Mouse (Mus musculus) neural tube, embryonic 13.5 days (tissue): ENCODE measurements around the gene Fam83c. TPM values are rescaled to one million over a fixed set of nuclear protein-coding genes. Genes with fewer than 3 reads are reported as not detected.

Source experiments
- ATAC-seq: fragments of 200-750 bp; cut with Nextera tagmentation; 2 replicates; pipeline ENCODE4 v1.8.0; 2017; ENCODE audit warnings: low read depth, mild to moderate bottlenecking, moderate TSS enrichment, moderate library complexity
- H3K27ac ChIP-seq: fragments of 300-500 bp; sonication (generic); replicated peaks from 2 replicates; pipeline ENCODE4 v1.5.1; 2015; ENCODE audit warnings: moderate library complexity, mild to moderate bottlenecking, inconsistent platforms
- H3K27me3 ChIP-seq: fragments of 300-500 bp; sonication (generic); 2 replicates; pipeline ENCODE4 v1.6.1; 2015; ENCODE audit warnings: mild to moderate bottlenecking, inconsistent platforms
- H3K36me3 ChIP-seq: fragments of 300-500 bp; sonication (generic); 2 replicates; pipeline ENCODE4 v1.6.1; 2015; ENCODE audit warnings: mild to moderate bottlenecking, inconsistent platforms
- H3K4me1 ChIP-seq: fragments of 300-500 bp; sonication (generic); replicated peaks from 2 replicates; pipeline ENCODE4 v1.6.1; 2015; ENCODE audit warnings: inconsistent platforms
- H3K4me2 ChIP-seq: fragments of 300-500 bp; sonication (generic); 2 replicates; pipeline ENCODE4 v1.6.1; 2015; ENCODE audit warnings: inconsistent platforms, mild to moderate bottlenecking, moderate library complexity
- H3K4me3 ChIP-seq: fragments of 300-500 bp; sonication (generic); 2 replicates; pipeline ENCODE4 v1.5.1; 2015; ENCODE audit warnings: mild to moderate bottlenecking, inconsistent platforms
- H3K9ac ChIP-seq: fragments of 300-500 bp; sonication (generic); 2 replicates; pipeline ENCODE4 v1.6.1; 2015; ENCODE audit warnings: moderate library complexity, mild to moderate bottlenecking, inconsistent platforms
- H3K9me3 ChIP-seq: fragments of 300-500 bp; sonication (generic); 2 replicates; pipeline ENCODE4 v1.6.1; 2016; ENCODE audit warnings: inconsistent platforms
- WGBS: fragments of 180-500 bp; shearing (Covaris S2); methylation state at CpG from one replicate; pipeline ENCODE4 v1.1.7; 2015; 5-methylcytosine and 5-hydroxymethylcytosine counted together
- polyA plus RNA-seq: library from polyadenylated mRNA; unstranded; fragments of >200 nt; fragmentation: Nextera tagmentation; extraction: Ambion mirVana; gene quantifications from 2 replicates; pipeline ENCODE4 v1.2.1, GENCODE M21; 2015

The Fam83c gene
- polyA plus RNA-seq, 1 experiment from 2014 or later, result 0.56 TPM

- ATAC-seq, result no peak
- Histone ChIP-seq H3K4me2 (no peak overlapping the region), H3K36me3 (no peaks in the 10 kb centered on the region), H3K9ac (no peak overlapping the region), H3K9me3 (no peaks in the 10 kb centered on the region), H3K4me1 (peaks cover 5% of the 10 kb centered on the region; the same call in 1 of the 2 replicates), H3K27ac (no peak overlapping the region; the same call in 1 of the 2 replicates), H3K4me3 (no peak overlapping the region), H3K27me3 (no peaks in the 10 kb centered on the region)
- WGBS, result 74% methylated on average over 6 of the region's 6 CpGs
Observed at GRCm38 (mm10) chr2:155784534-155784933, 50.1 kb downstream of the Fam83c start.

- 79% methylated on average over 3 of the region's 3 CpGs for WGBS
- no peak for ATAC-seq
- Histone ChIP-seq H3K36me3 (no peaks in the 10 kb centered on the region), H3K9me3 (no peaks in the 10 kb centered on the region), H3K4me3 (no peak overlapping the region), H3K27me3 (peaks cover 5% of the 10 kb centered on the region; the same call in 1 of the 2 replicates), H3K4me1 (peaks cover 48% of the 10 kb centered on the region), H3K27ac (no peak overlapping the region), H3K4me2 (no peak overlapping the region), H3K9ac (no peak overlapping the region)
Observed at GRCm38 (mm10) chr2:155779506-155779905, 55.1 kb downstream of the Fam83c start.

DNA sequence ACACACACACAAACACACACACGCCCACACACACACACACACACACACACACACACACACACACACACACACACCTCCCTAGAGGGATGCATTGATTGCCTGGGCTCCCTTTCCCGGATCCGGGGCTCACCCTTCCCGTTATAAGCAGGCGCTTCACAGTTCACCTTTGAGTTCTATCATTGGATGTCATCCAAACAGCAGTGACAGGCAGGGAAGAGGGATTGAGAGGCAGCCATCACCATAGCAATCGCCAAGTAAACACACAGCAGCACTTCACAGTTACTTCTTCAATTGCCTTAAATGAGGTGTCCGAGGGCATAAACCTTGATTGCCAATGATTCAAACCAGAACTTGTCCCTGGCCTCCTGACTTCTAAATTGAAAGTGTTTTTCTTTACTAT lies 55.6 kb downstream of the Fam83c start:
- Histone ChIP-seq H3K4me2 (no peak overlapping the region), H3K27ac (no peak overlapping the region), H3K36me3 (no peaks in the 10 kb centered on the region), H3K9ac (0 out of 2 replicates have a peak overlapping the region, but pooled peaks have one; percentile 26), H3K4me3 (no peak overlapping the region), H3K27me3 (peaks cover 10% of the 10 kb centered on the region), H3K4me1 (peaks cover 50% of the 10 kb centered on the region), H3K9me3 (no peaks in the 10 kb centered on the region)
- WGBS, result 42% methylated on average over 7 of the region's 7 CpGs
- ATAC-seq, result no peak

DNA sequence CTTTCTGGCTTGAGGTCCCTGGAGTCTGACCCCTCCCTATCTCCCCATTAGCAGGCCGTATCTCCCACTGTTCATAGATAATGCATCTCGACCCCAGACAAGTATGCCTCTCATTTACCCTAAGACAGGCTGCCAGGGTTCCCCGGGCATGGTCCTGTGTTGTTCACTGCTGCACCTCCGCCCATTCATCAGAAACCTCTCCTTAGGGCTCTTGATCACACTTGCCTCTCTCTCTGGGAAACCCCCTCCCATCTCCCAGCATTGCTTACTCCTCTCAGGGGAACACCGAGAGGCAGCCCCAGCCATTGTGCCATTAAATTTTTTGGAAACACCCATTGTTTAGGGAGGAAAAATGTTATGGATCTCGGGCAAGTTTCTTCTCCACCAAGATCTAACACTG lies 56.6 kb downstream of the Fam83c start:
- 48% methylated on average over 6 of the region's 6 CpGs for WGBS
- peak overlapping the region; percentile 69 for H3K4me2 ChIP-seq

DNA sequence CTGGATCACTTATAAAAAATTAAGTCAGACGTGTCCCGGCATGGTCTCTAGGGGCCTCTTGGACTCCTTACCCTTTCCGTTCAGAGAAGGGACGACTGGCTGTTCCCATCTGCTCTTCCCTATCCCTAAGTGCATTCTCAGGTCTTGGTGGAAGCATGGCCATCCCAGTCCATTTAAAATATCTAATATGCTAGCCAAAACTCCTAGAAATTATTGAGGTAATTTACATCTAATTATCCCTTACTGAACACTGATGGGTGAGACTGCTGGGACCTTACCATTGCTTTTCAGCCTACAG lies 57.0 kb downstream of the Fam83c start:
- Histone ChIP-seq H3K4me1 (peaks cover 50% of the 10 kb centered on the region), H3K27me3 (peaks cover 24% of the 10 kb centered on the region), H3K4me2 (peak overlapping the region; percentile 69), H3K36me3 (no peaks in the 10 kb centered on the region), H3K9me3 (no peaks in the 10 kb centered on the region), H3K9ac (peak overlapping the region; percentile 92), H3K4me3 (peak overlapping the region; percentile 81; the same call in 1 of the 2 replicates), H3K27ac (peak overlapping the region; percentile 71; the same call in 1 of the 2 replicates)
- no peak for ATAC-seq
- 36% methylated on average over 4 of the region's 4 CpGs for WGBS

More for the DNA sequence above, 56.6 kb downstream of the Fam83c start:
- Histone ChIP-seq H3K36me3 (no peaks in the 10 kb centered on the region), H3K4me1 (peaks cover 50% of the 10 kb centered on the region), H3K9me3 (no peaks in the 10 kb centered on the region), H3K4me3 (no peak overlapping the region), H3K9ac (peak overlapping the region; percentile 92; the same call in 1 of the 2 replicates), H3K27me3 (peaks cover 20% of the 10 kb centered on the region), H3K27ac (peak overlapping the region; percentile 71)
- ATAC-seq, result no peak

Other genes with a start within 250 kb of the Fam83c start
- 15.4 and 15.8 TPM in 2 replicates for gene Gss, start 242.0 kb downstream of the Fam83c start, polyA plus RNA-seq
- 0.50 and 0.90 TPM in 2 replicates for gene Myh7b, start 223.6 kb downstream of the Fam83c start, polyA plus RNA-seq
- gene Trpc4ap, start 142.5 kb downstream of the Fam83c start, polyA plus RNA-seq, result 164 and 166 TPM in 2 replicates
- gene Edem2, start 105.4 kb downstream of the Fam83c start, polyA plus RNA-seq, result 38.9 and 40.3 TPM in 2 replicates
- gene Gm17581, start 99.0 kb downstream of the Fam83c start, polyA plus RNA-seq, result not detected in 2 replicates
- gene Procr, start 83.7 kb downstream of the Fam83c start, polyA plus RNA-seq, result 4.5 and 5.1 TPM in 2 replicates
- gene Mmp24, start 59.5 kb downstream of the Fam83c start, polyA plus RNA-seq, result 11.7 and 12.2 TPM in 2 replicates
- 24.1 and 28.7 TPM in 2 replicates for gene BC029722, start 15.4 kb downstream of the Fam83c start, polyA plus RNA-seq
- 156 and 170 TPM in 2 replicates for gene Eif6, start 7.9 kb downstream of the Fam83c start, polyA plus RNA-seq
- 69.7 and 73.1 TPM in 2 replicates for gene Uqcc1, start 95.5 kb upstream of the Fam83c start, polyA plus RNA-seq
- not detected in 2 replicates for gene Gm15557, start 105.9 kb upstream of the Fam83c start, polyA plus RNA-seq
- gene Gdf5, start 110.5 kb upstream of the Fam83c start, polyA plus RNA-seq, result 1.3 and 2.1 TPM in 2 replicates
- 13.6 and 18.6 TPM in 2 replicates for gene Cep250, start 121.6 kb upstream of the Fam83c start, polyA plus RNA-seq
- 2.0 and 3.4 TPM in 2 replicates for gene 6430550D23Rik, start 173.1 kb upstream of the Fam83c start, polyA plus RNA-seq
- gene Ergic3, start 173.2 kb upstream of the Fam83c start, polyA plus RNA-seq, result 341 and 372 TPM in 2 replicates
- not detected in 2 replicates for gene Fer1l4, start 218.1 kb upstream of the Fam83c start, polyA plus RNA-seq
- gene Spag4, start 230.3 kb upstream of the Fam83c start, polyA plus RNA-seq, result 5.6 and 6.4 TPM in 2 replicates